Mouse (Mus musculus) bone marrow macrophage, adult 2 months (primary cell): ENCODE data around the gene Nmral1. TPM values are rescaled to one million over a fixed set of nuclear protein-coding genes. Genes with fewer than 3 reads are reported as not detected.

Source experiments
- H3K27ac ChIP-seq: 2 replicates; pipeline ENCODE4 v1.5.1; 2012; ENCODE audit warnings: low read depth, low read length; ENCODE audit not compliant: insufficient read depth
- H3K4me1 ChIP-seq: 2 replicates; pipeline ENCODE4 v1.6.1; 2012; ENCODE audit warnings: low read length; ENCODE audit not compliant: control insufficient read depth, insufficient read depth
- H3K4me3 ChIP-seq: 2 replicates; pipeline ENCODE4 v1.5.1; 2012; ENCODE audit warnings: mild to moderate bottlenecking, low read length, moderate library complexity; ENCODE audit not compliant: insufficient read depth
- CTCF ChIP-seq: IDR thresholded peaks from 2 replicates; pipeline ENCODE4 v1.5.1; 2012; ENCODE audit warnings: low read depth, mild to moderate bottlenecking, low read length, moderate library complexity
- POLR2A ChIP-seq: IDR thresholded peaks from 2 replicates; pipeline ENCODE4 v1.6.1; 2012; ENCODE audit warnings: mild to moderate bottlenecking, low read depth, low read length, borderline replicate concordance
- polyA plus RNA-seq: library from polyadenylated mRNA; stranded (reverse); fragments of >200 nt; gene quantifications from 2 replicates; pipeline ENCODE4 v1.2.4, GENCODE M21; 2012; ENCODE audit not compliant: missing spikeins, insufficient read depth, insufficient read length

Nmral1 gene
- polyA plus RNA-seq, 1 experiment, result 18.7 TPM

GRCm38 (mm10) chr16:4667190-4667808 is 51.9 kb downstream of the Nmral1 start:
- no peak for TF ChIP-seq POLR2A
- peak; percentile 75 for TF ChIP-seq CTCF

GRCm38 (mm10) chr16:4665726-4666125 is 53.4 kb downstream of the Nmral1 start:
- H3K4me1 ChIP-seq, result no peaks in the 10 kb centered on the region
- H3K27ac ChIP-seq, result no peak overlapping the region
- H3K4me3 ChIP-seq, result no peak overlapping the region
- TF ChIP-seq CTCF, result no peak
- no peak for TF ChIP-seq POLR2A

More at GRCm38 (mm10) chr16:4667190-4667808, 51.9 kb downstream of the Nmral1 start:
- Histone ChIP-seq H3K4me1 (no peaks in the 10 kb centered on the region), H3K27ac (no peak overlapping the region), H3K4me3 (no peak overlapping the region)

- H3K4me3 ChIP-seq, result no peak overlapping the region
- H3K4me1 ChIP-seq, result no peaks in the 10 kb centered on the region
- TF ChIP-seq POLR2A (no peak), CTCF (no peak)
- no peak overlapping the region for H3K27ac ChIP-seq
Observed at GRCm38 (mm10) chr16:4663806-4664205, 55.4 kb downstream of the Nmral1 start.

- no peak for TF ChIP-seq POLR2A
- no peak for TF ChIP-seq CTCF
- no peaks in the 10 kb centered on the region for H3K4me1 ChIP-seq
- no peak overlapping the region for H3K4me3 ChIP-seq
- H3K27ac ChIP-seq, result no peak overlapping the region
Observed at GRCm38 (mm10) chr16:4661605-4662004, 57.6 kb downstream of the Nmral1 start.

Other genes starting within 250 kb of the Nmral1 start
- gene Srl, start 177.5 kb downstream of the Nmral1 start, polyA plus RNA-seq, result 1.6 and 3.8 TPM in 2 replicates
- gene Tfap4, start 159.5 kb downstream of the Nmral1 start, polyA plus RNA-seq, result 7.1 and 8.0 TPM in 2 replicates
- gene Glis2, start 124.6 kb downstream of the Nmral1 start, polyA plus RNA-seq, result 0.65 and 1.3 TPM in 2 replicates
- 27.3 and 39.7 TPM in 2 replicates for gene Pam16, start 94.4 kb downstream of the Nmral1 start, polyA plus RNA-seq
- 1.5 TPM in 1 of 2 replicates, not detected in the other for gene Vasn, start 79.4 kb downstream of the Nmral1 start, polyA plus RNA-seq
- 20.0 and 21.3 TPM in 2 replicates for gene Dnaja3, start 79.4 kb downstream of the Nmral1 start, polyA plus RNA-seq
- 110 and 115 TPM in 2 replicates for gene Coro7, start 39.6 kb downstream of the Nmral1 start, polyA plus RNA-seq
- gene Hmox2, start 7.0 kb upstream of the Nmral1 start, polyA plus RNA-seq, result 230 and 252 TPM in 2 replicates
- 32.4 and 32.9 TPM in 2 replicates for gene Cdip1, start 70.9 kb upstream of the Nmral1 start, polyA plus RNA-seq
- not detected in 2 replicates for gene 4930562C15Rik, start 116.1 kb upstream of the Nmral1 start, polyA plus RNA-seq
- gene Ubald1, start 161.0 kb upstream of the Nmral1 start, polyA plus RNA-seq, result 68.4 and 72.6 TPM in 2 replicates
- 66.4 and 75.4 TPM in 2 replicates for gene Mgrn1, start 166.9 kb upstream of the Nmral1 start, polyA plus RNA-seq
- gene Nudt16l1, start 219.4 kb upstream of the Nmral1 start, polyA plus RNA-seq, result 44.3 and 55.0 TPM in 2 replicates
- gene Anks3, start 244.8 kb upstream of the Nmral1 start, polyA plus RNA-seq, result 44.1 and 44.2 TPM in 2 replicates